Mouse (Mus musculus): ENCODE measurements around the gene Ncor2.

DNA sequence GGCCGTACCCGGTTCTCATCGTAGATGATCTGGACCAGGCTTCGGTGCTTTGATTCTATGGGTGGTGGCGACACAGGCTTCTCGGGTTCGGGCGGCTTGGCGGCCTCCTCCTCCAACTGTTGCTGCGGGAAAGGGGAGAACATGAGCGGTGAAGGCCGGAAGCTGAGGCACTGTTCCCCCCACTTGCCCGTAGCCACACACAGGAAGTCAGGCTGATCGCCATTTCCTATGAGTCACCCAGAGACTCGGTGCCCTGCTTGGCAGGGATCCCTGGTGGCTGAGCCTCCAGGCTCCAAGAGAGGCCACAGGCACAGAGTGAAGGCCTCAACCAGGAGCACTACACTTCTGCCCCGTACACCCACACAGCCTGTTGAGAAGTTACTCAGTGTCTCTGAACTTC is 72.8 kb downstream of the Ncor2 start:
- TF ChIP-seq CTCF (IDR thresholded peaks at IDR 0.05; ENCODE audit: extremely low read depth, insufficient read depth, low read length) (no peak), POLR2A (IDR thresholded peaks at IDR 0.05; ENCODE audit: extremely low read depth, insufficient read depth, low read length) (no peak)

All from cortical plate, adult 2 months (tissue).